Mouse (Mus musculus): ENCODE measurements around the gene Fam216a. TPM values are rescaled to one million over a fixed set of nuclear protein-coding genes. Genes with fewer than 3 reads are reported as not detected.

The Fam216a gene
- polyA plus RNA-seq, 1 experiment from 2014 or later: 155 TPM

- ATAC-seq (ENCODE audit: low FRiP score, low TSS enrichment) (no peak), DNase-seq (no peak)
- Histone ChIP-seq H3K4me3 (replicated peaks; ENCODE audit: low read depth, low read length) (no peak overlapping the region), H3K36me3 (ENCODE audit: control insufficient read depth, insufficient read depth, low read length) (peaks cover 52% of the 10 kb centered on the region), H3K27me3 (ENCODE audit: control insufficient read depth, insufficient read depth, low read length) (no peaks in the 10 kb centered on the region), H3K27ac (replicated peaks; ENCODE audit: low read depth, low read length) (no peak overlapping the region), H3K9me3 (ENCODE audit: control insufficient read depth, low read length) (no peaks in the 10 kb centered on the region), H3K4me1 (ENCODE audit: control insufficient read depth, insufficient read depth, low read length) (peaks cover 4% of the 10 kb centered on the region), H3K4me2 (ENCODE audit: low read length) (no peak overlapping the region), H3K9ac (replicated peaks; ENCODE audit: low read length) (no peak overlapping the region)
- WGBS: 91% methylated on average over 4 of the region's 4 CpGs
Measured at GRCm38 (mm10) chr5:122377101-122377833, 5.1 kb upstream of the Fam216a start.

GRCm38 (mm10) chr5:122372878-122373277 lies 714 bp upstream of the Fam216a start:
- no peak for ATAC-seq (ENCODE audit: low FRiP score, low TSS enrichment)
- peak overlapping the region; percentile 70 for H3K9ac ChIP-seq (replicated peaks; ENCODE audit: low read length)
- peak overlapping the region; percentile 86 for H3K27ac ChIP-seq (replicated peaks; ENCODE audit: low read depth, low read length)
- H3K4me1 ChIP-seq (ENCODE audit: control insufficient read depth, insufficient read depth, low read length): peaks cover 14% of the 10 kb centered on the region
- 8% methylated on average over 5 of the region's 5 CpGs for WGBS
- peak overlapping the region; percentile 78 for H3K4me2 ChIP-seq (ENCODE audit: low read length)
- no peak for DNase-seq
- H3K36me3 ChIP-seq (ENCODE audit: control insufficient read depth, insufficient read depth, low read length): peaks cover 41% of the 10 kb centered on the region
- peak overlapping the region; percentile 68 for H3K4me3 ChIP-seq (replicated peaks; ENCODE audit: low read depth, low read length)
- no peaks in the 10 kb centered on the region for H3K27me3 ChIP-seq (ENCODE audit: control insufficient read depth, insufficient read depth, low read length)
- H3K9me3 ChIP-seq (ENCODE audit: control insufficient read depth, low read length): no peaks in the 10 kb centered on the region

GRCm38 (mm10) chr5:122371591-122372191 lies 473 bp downstream of the Fam216a start, which contains the start of gene Gpn3:
TSS of gene Gpn3 (plus strand) at chr5:122371876.
- Histone ChIP-seq H3K27me3 (ENCODE audit: control insufficient read depth, insufficient read depth, low read length) (no peaks in the 10 kb centered on the region), H3K9ac (replicated peaks; ENCODE audit: low read length) (peak within 1 kb of the TSS; percentile 78), H3K4me3 (replicated peaks; ENCODE audit: low read depth, low read length) (peak within 1 kb of the TSS; percentile 68), H3K4me2 (ENCODE audit: low read length) (peak within 1 kb of the TSS; percentile 78), H3K36me3 (ENCODE audit: control insufficient read depth, insufficient read depth, low read length) (peaks cover 47% of the 10 kb centered on the region), H3K9me3 (ENCODE audit: control insufficient read depth, low read length) (no peaks in the 10 kb centered on the region), H3K4me1 (ENCODE audit: control insufficient read depth, insufficient read depth, low read length) (peaks cover 14% of the 10 kb centered on the region), H3K27ac (replicated peaks; ENCODE audit: low read depth, low read length) (peak within 1 kb of the TSS; percentile 94)
- ATAC-seq (ENCODE audit: low FRiP score, low TSS enrichment): peak; percentile 71
- peak; percentile 47 for DNase-seq
- WGBS: under 1% methylated on average over 28 of the region's 46 CpGs

GRCm38 (mm10) chr5:122354492-122355067 lies 17.6 kb downstream of the Fam216a start:
- peak; percentile 55; the same call in 1 of the 2 replicates for ATAC-seq (ENCODE audit: low FRiP score, low TSS enrichment)
- peak overlapping the region; percentile 67 for H3K4me3 ChIP-seq (replicated peaks; ENCODE audit: low read depth, low read length)

GRCm38 (mm10) chr5:122353807-122354491 lies 18.2 kb downstream of the Fam216a start, which contains the start of the genes Rad9b and Vps29:
TSS of gene Rad9b (minus strand) at chr5:122354233.
TSS of gene Vps29 (plus strand) at chr5:122354369.
- DNase-seq (peak; percentile 100), ATAC-seq (ENCODE audit: low FRiP score, low TSS enrichment) (peak; percentile 94)
- Histone ChIP-seq H3K4me1 (ENCODE audit: control insufficient read depth, insufficient read depth, low read length) (peaks cover 7% of the 10 kb centered on the region), H3K27me3 (ENCODE audit: control insufficient read depth, insufficient read depth, low read length) (no peaks in the 10 kb centered on the region), H3K4me3 (replicated peaks; ENCODE audit: low read depth, low read length) (peak within 1 kb of the TSS; percentile 67), H3K9ac (replicated peaks; ENCODE audit: low read length) (peak within 1 kb of the TSS; percentile 74), H3K27ac (replicated peaks; ENCODE audit: low read depth, low read length) (peak within 1 kb of the TSS; percentile 83), H3K4me2 (ENCODE audit: low read length) (peak within 1 kb of the TSS; percentile 77), H3K36me3 (ENCODE audit: control insufficient read depth, insufficient read depth, low read length) (peaks cover 7% of the 10 kb centered on the region; the same call in 1 of the 2 replicates), H3K9me3 (ENCODE audit: control insufficient read depth, low read length) (no peaks in the 10 kb centered on the region)
- 2% methylated on average over 51 of the region's 51 CpGs for WGBS

More at GRCm38 (mm10) chr5:122354492-122355067, 17.6 kb downstream of the Fam216a start:
- H3K9ac ChIP-seq (replicated peaks; ENCODE audit: low read length): peak overlapping the region; percentile 74
- H3K36me3 ChIP-seq (ENCODE audit: control insufficient read depth, insufficient read depth, low read length): peaks cover 10% of the 10 kb centered on the region
- no peak for DNase-seq
- H3K4me2 ChIP-seq (ENCODE audit: low read length): peak overlapping the region; percentile 59
- no peaks in the 10 kb centered on the region for H3K27me3 ChIP-seq (ENCODE audit: control insufficient read depth, insufficient read depth, low read length)
- H3K4me1 ChIP-seq (ENCODE audit: control insufficient read depth, insufficient read depth, low read length): peaks cover 7% of the 10 kb centered on the region
- WGBS: under 1% methylated on average over 56 of the region's 57 CpGs
- H3K9me3 ChIP-seq (ENCODE audit: control insufficient read depth, low read length): no peaks in the 10 kb centered on the region
- H3K27ac ChIP-seq (replicated peaks; ENCODE audit: low read depth, low read length): peak overlapping the region; percentile 83

GRCm38 (mm10) chr5:122345777-122346176 lies 26.4 kb downstream of the Fam216a start:
- ATAC-seq (ENCODE audit: low FRiP score, low TSS enrichment) (no peak), DNase-seq (no peak)
- no peak overlapping the region for H3K4me2 ChIP-seq (ENCODE audit: low read length)
- H3K9ac ChIP-seq (replicated peaks; ENCODE audit: low read length): no peak overlapping the region
- no peak overlapping the region for H3K27ac ChIP-seq (replicated peaks; ENCODE audit: low read depth, low read length)
- WGBS: 76% methylated on average over 4 of the region's 4 CpGs
- H3K27me3 ChIP-seq (ENCODE audit: control insufficient read depth, insufficient read depth, low read length): no peaks in the 10 kb centered on the region
- H3K4me3 ChIP-seq (replicated peaks; ENCODE audit: low read depth, low read length): no peak overlapping the region
- no peaks in the 10 kb centered on the region for H3K9me3 ChIP-seq (ENCODE audit: control insufficient read depth, low read length)
- H3K4me1 ChIP-seq (ENCODE audit: control insufficient read depth, insufficient read depth, low read length): no peaks in the 10 kb centered on the region
- no peaks in the 10 kb centered on the region for H3K36me3 ChIP-seq (ENCODE audit: control insufficient read depth, insufficient read depth, low read length)

- ATAC-seq (ENCODE audit: low FRiP score, low TSS enrichment) (no peak), DNase-seq (peak; percentile 91)
- no peaks in the 10 kb centered on the region for H3K27me3 ChIP-seq (ENCODE audit: control insufficient read depth, insufficient read depth, low read length)
- no peak overlapping the region for H3K9ac ChIP-seq (replicated peaks; ENCODE audit: low read length)
- no peaks in the 10 kb centered on the region for H3K36me3 ChIP-seq (ENCODE audit: control insufficient read depth, insufficient read depth, low read length)
- H3K4me1 ChIP-seq (ENCODE audit: control insufficient read depth, insufficient read depth, low read length): no peaks in the 10 kb centered on the region
- no peak overlapping the region for H3K4me3 ChIP-seq (replicated peaks; ENCODE audit: low read depth, low read length)
- no peak overlapping the region for H3K27ac ChIP-seq (replicated peaks; ENCODE audit: low read depth, low read length)
- no peaks in the 10 kb centered on the region for H3K9me3 ChIP-seq (ENCODE audit: control insufficient read depth, low read length)
- WGBS: 11% methylated on average over 5 of the region's 5 CpGs
- H3K4me2 ChIP-seq (ENCODE audit: low read length): no peak overlapping the region
Measured at GRCm38 (mm10) chr5:122344260-122344659, 27.9 kb downstream of the Fam216a start.

GRCm38 (mm10) chr5:122343768-122344167 lies 28.4 kb downstream of the Fam216a start:
- H3K9ac ChIP-seq (replicated peaks; ENCODE audit: low read length): no peak overlapping the region
- no peak overlapping the region for H3K4me3 ChIP-seq (replicated peaks; ENCODE audit: low read depth, low read length)
- no peaks in the 10 kb centered on the region for H3K27me3 ChIP-seq (ENCODE audit: control insufficient read depth, insufficient read depth, low read length)
- no peak overlapping the region for H3K27ac ChIP-seq (replicated peaks; ENCODE audit: low read depth, low read length)
- no peak for ATAC-seq (ENCODE audit: low FRiP score, low TSS enrichment)
- DNase-seq: no peak
- no peaks in the 10 kb centered on the region for H3K9me3 ChIP-seq (ENCODE audit: control insufficient read depth, low read length)
- no peak overlapping the region for H3K4me2 ChIP-seq (ENCODE audit: low read length)
- no peaks in the 10 kb centered on the region for H3K4me1 ChIP-seq (ENCODE audit: control insufficient read depth, insufficient read depth, low read length)
- no peaks in the 10 kb centered on the region for H3K36me3 ChIP-seq (ENCODE audit: control insufficient read depth, insufficient read depth, low read length)
- WGBS: 56% methylated on average over 7 of the region's 7 CpGs

All from midbrain, embryonic 14.5 days (tissue).